Mouse (Mus musculus) thymus, adult 18-20 months (tissue): ENCODE measurements around the gene Nup160.
A peak's percentile ranks its signal among the peaks of the same experiment; 100 is the strongest.

Experiments used
- DNase-seq, 2 experiments: peaks; one replicate each; pipeline ENCODE4 v3.0.0; 2022; ENCODE audit warnings: mixed read lengths in 2 of 2

The Nup160 gene

GRCm38 (mm10) chr2:90677007-90677406 lies at the start of gene Nup160:
TSS of gene Nup160 (plus strand) at chr2:90677215.
- DNase-seq, result no peak

- no peak for DNase-seq
Measured at GRCm38 (mm10) chr2:90628261-90628660, 48.8 kb upstream of the Nup160 start.

- DNase-seq, result no peak
Measured at GRCm38 (mm10) chr2:90629552-90629951, 47.5 kb upstream of the Nup160 start.

- DNase-seq, result no peak
Measured at GRCm38 (mm10) chr2:90631938-90632733, 44.9 kb upstream of the Nup160 start.

- no peak for DNase-seq
Measured at GRCm38 (mm10) chr2:90634671-90635070, 42.3 kb upstream of the Nup160 start.

DNA sequence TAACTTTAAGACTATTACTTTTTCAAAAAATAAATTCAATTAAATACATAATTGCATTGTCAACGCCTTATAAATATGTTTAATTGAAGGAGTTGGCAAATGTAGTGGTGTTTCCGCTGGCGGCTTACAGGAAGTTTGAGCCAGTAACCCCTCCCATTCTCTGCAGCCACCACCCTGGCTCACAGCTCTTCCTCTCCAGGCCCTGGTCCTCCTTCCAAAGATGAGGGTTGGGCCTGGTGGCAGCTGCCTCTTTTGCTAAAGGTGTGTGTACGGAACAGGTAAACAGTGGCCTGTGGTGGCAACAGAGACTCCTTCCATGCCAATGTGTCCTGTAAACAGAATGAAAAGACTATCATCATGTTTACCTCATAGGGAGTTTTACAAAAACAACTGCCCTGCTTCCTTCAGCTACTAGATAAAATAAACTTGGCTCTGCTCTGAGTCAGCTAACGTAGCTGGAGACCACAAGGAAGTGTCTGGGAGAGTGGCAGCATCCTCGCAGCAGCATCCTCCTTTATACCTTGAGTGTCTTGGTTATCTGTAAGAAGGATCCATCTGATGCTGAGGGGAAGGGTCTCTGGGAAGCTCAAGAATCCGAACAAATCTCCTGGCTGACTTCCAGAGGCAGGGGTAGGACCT lies 41.8 kb upstream of the Nup160 start:
- DNase-seq, result peak in 1 of 2 experiments; percentile 16

- DNase-seq, result no peak
Measured at GRCm38 (mm10) chr2:90636853-90637252, 40.2 kb upstream of the Nup160 start.

DNA sequence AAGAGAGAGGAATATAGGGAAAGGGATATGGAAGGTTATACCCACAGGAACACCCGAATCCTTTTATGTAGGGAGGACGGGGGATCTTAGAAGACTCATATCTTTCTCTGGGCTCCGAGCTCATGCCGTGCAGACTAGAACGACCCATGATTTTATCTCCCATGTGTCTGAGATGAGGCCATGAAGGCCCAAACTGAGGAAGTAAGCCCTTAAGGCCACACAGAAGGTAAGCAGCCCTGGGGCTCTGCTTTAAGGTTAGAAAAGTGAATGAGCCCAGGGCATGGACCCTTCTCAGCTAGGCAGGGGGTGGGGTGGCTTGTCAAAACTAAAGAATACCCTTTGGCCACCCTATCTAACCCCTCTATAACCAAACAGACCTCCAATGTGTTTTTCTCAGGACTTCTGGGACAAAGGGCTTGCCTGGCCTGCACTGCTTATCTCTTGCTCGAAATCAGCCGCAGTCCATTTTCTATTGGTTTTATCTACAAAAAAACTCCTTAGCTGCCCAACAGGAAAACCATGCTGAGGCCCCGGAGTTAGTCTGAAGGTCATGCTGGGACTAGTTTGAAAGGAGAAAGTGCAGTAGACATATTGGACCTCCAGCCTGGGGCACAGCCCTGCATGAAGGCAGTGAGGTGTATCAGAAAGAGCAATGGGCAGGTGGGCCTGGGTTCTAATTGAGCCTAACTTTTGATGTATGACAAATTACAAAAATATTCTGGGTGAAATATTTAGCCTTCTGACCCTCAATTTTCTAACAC lies 37.8 kb upstream of the Nup160 start:
- DNase-seq, result no peak

DNA sequence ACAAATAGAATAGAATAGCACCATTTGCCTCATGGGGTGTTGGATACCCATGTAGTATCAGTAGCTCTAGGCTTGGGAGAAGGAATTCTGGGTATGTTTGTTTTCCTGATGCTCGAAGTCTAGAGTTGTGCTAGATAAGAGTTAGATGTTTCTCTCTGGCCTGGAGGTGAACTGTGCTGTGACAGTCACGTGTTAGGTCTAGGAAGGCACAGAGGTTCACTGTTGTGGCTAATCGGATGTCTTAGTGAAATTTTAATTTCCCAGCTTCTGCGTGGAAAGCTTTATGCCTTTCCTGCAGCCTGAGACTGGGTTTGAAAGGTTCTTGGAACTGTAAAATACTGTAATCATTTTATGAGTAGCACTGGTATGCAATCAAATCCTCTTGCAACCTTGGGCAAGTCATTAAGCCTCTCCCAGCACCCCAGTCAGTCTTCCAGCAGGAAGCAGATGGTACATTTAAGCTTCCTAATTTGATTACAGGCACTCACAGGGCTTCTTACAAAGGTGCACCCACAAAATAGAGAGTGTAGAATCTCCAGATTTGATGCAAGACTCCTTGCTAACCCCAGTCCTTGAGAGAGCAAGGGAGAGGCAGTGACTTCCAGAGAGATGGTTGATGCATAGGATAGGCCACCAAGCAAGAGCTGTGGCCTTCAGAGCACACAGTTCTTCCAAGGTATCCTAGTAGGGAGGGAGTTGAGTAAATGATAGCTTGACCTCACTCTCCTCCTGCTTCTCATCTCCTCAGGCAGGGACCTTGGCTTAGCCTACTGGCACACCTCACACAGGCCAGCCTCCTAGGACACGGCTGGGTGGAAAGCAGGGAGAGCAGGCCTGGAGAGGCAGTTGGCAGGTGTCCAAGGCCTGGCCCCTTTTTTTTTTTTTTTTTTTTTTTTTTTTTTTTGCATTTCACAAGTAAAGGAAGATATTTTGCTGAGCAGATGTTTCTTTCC lies 37.0 kb upstream of the Nup160 start:
- DNase-seq, result no peak

- DNase-seq, result no peak
Measured at GRCm38 (mm10) chr2:90641007-90641709, 35.9 kb upstream of the Nup160 start.

- no peak for DNase-seq
Measured at GRCm38 (mm10) chr2:90641710-90642039, 35.3 kb upstream of the Nup160 start.

DNA sequence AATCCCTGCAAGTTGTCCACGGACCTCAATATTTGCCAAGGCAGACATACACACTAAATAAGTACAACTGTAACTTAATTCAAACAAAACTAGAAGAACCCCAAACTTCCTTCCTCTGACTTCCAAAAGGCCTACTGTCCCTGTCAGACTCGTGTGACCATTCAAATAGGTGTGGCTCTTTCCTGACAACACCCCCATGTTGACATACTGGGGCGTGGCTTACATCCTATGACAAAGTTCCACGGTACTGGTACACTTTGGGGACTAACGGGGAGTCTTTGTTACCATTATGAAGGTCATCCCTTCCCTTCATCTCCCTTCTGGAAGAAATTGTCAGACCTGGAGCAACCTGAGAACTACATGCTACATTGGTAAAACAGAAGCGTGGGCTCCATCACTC lies 29.9 kb upstream of the Nup160 start:
- DNase-seq, result no peak

DNA sequence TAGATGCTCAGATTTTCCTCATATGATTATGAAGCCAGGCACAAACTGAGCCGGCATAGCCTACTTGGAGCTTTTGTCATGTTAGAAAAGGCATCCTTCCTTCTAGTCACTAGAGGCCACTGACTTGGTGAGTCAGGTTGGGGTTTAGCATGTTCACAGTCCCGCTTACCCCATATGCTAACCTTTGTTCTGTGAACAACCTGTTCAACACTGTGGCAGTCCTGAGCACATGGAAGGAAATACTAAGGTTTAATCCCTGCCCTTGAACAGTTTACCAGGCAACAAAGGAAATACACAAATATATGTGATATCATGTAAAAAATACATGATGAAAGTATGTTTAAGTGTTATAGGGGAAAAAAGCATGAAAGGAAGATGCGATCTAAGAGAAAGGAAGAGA lies 27.6 kb upstream of the Nup160 start:
- DNase-seq, result no peak

DNA sequence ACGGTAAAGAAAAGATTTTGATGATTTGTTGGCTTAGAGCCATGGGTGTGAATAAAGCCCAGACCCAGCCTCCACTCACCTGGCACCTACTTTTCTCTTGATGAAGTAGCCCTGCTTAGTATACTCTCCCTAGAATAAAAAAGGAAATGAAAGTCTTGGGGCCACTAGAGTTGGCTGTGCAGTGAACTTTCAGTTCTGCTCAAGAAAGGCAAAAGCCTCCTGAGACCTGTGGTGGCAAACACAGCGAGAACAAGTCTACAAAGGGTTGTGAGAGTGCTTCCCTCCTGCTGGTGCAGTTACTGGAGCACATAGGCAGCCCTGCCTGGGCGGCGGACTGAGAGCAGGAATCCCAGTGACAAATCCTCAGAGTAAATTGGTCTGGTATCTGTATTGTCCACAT lies 27.1 kb upstream of the Nup160 start:
- DNase-seq, result peak in 1 of 2 experiments; percentile 14

GRCm38 (mm10) chr2:90652101-90652500 lies 24.9 kb upstream of the Nup160 start:
- DNase-seq, result peak in 1 of 2 experiments; percentile 47

GRCm38 (mm10) chr2:90652993-90653392 lies 24.0 kb upstream of the Nup160 start:
- DNase-seq, result no peak

DNA sequence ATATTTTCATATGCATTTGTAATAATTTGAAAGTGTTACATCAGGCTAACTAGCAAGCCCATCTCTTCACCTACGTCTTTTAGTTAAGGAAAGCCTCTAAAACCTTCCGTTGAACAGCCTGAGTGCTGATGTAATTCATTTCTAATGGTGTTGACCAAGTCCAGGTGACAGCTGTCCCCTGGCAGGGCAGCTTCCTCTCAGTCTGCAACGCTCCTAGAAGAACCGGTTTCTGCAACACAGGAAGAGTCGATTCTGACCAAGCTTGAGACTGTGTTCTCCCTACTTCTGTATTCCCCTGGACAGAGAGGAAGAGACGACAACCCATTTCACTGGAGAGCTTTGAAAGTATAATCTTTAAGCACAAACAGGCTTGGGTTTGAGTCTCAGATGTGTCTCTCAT lies 21.6 kb upstream of the Nup160 start:
- no peak for DNase-seq

DNA sequence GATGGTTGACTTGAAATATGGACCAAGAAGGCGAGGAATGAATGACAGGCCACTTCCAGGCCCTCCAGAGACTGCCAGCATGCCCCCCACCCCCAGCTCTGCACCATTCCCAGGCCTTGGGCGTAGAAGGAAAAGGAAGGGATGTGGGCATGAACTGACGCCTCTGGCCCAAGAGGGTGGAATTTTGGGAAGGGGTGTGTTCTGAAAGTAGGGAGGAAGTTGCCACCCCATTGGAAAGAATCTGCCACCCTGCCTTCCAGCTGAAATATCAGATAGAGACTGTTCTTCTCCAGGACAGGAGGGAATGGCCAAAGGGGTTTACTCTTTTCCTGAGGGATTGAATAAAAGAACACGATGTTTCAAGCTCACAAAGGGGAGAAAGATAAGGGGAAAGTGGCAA lies 18.4 kb upstream of the Nup160 start:
- no peak for DNase-seq

DNA sequence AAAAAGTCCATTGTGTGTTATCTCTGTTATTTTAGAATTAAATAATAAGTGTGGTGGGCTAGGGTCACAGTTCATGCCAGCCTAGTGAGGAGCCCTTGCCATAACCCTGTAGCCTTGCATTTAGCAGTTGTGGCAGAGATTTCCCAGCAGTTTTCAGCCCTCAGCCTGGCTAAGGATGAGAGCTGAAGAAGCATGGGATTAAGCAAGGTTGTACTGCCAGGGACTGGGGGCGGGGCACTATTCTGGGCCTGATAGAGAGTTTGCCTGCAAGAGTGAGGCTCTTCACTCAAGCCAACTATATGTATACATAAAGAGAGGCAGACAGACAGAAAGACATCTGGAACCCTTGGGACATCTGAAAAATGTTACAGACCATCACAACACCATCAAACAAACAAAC lies 18.0 kb upstream of the Nup160 start:
- no peak for DNase-seq

DNA sequence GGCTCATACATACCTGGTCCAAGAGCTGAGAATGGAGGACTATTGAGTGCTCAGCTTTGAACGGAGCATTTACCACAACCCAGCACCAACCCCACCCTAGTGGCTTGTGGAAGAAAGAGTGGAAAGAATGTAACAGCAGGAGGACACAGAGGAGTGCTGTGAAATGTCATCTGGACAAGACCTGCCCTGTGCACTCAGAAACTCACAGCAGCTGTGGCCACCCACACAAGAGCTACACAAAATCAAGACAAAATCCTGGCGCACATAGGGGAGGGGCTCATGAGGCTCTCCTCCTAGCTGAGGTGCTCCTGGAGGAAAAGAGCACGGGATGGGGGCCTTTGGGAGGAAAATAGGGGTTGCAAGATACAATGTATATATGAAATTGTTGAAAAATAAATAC lies 17.4 kb upstream of the Nup160 start:
- DNase-seq, result no peak

DNA sequence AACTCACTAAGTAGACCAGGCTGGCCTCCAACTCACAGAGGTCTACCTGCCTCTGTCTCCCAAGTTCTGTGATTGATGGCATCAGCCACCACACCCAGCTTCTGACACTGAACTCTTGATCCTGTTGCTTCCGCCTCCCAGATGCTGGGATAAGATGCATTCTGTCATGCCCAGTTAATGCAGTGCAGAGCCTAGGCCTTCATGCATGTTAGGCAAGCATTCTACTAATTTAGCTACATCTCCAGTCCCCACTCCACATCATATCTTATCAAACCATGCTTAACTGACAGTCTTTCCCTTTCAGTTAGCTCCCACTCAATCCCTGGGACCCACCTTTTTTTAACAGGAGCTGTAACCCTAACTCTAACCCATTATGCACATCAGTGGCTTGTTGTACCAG lies 16.1 kb upstream of the Nup160 start:
- DNase-seq, result no peak

DNA sequence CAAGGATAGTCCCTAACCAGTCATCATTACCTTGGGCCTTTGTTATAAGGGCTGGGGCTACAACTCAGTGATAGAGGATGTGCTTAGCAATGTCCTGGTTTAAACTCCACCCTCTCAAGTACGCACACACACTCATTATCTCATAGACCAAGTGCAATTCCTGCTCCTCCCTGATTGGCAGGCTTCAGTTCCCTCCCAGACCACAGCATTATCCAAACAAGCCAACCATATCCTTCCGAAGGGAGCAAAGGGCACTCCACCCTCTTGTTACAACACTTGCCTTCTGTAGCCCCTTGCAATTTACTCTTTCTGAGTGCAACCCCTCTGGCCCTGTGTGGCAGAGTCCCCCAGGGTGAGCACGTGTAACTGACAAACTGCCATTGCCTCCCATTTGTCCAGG lies 15.6 kb upstream of the Nup160 start:
- DNase-seq, result no peak
